Mouse (Mus musculus): ENCODE measurements at regions not wholly inside any gene's neighbourhood (a gene's known extent, or its start where the extent isn't known, plus 50 kb on each side); places are given as distances from the start of the nearest gene placed in this dataset.

DNA sequence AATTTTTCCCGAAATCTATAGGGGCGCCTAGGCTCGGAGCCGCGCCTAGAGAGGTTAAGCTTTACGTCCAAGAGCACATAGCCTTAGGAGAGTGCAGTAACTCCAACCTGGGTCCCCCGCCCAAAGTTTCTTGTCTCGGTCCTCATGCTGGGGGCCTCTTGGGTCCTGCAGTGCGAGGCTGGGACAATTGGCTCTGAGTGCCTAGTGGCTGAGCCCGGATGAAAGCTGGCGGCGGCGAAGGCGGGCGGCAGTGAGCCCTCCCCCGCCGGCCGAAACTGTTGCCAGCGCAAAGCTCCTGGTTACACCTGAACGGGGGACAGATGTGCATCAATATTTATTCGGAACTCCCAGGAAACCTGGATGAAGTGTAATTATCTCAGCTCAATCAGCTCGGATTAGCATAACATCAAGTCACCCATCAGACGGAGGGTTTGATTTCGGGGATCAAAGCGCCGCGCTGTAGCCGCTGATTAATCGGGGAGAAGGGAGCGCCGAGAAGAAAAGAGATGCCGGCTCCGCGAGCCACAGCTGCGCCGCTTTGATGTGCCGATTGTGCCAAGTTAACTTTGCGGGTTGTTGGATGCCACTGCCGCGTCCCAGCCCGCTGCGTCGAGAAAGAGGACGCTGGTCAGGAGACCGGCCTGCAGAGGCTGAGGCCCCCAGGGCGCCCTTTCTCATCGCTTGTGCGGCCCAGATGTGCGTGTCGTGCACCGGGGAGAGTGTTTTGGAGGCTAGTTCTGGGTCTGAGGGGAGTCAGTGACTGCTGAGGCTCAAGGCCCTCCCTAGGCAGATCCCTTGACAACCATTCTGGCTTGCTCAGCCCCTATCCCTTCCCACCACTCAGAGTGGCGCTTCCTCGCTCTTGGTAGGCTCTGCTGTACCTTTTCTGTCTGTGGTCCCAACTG lies 123.7 kb upstream of the 4931429L15Rik start:
- no peak for DNase-seq

DNA sequence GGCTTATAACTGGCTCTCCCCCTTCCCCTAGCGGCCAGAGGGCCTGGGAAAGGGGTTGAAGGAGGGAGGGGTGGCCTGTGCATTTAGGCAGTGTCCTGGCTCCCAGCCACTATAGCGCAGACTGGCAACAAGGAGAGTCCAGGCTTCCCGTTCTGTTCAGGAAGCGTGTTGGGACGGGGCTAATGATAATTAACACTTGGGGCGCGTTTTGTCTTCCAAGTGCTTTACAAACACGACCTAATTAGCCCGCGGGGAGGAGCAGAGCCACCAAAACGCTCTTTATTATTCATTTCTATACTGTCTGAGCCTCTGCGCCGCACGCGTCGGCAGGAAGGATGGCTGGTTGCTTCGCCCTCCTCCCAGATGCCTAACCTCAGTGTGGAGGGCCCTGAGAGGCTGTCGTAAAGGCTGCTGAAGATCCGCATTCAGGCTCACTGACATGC lies 123.0 kb upstream of the 4931429L15Rik start:
- no peak for DNase-seq

DNA sequence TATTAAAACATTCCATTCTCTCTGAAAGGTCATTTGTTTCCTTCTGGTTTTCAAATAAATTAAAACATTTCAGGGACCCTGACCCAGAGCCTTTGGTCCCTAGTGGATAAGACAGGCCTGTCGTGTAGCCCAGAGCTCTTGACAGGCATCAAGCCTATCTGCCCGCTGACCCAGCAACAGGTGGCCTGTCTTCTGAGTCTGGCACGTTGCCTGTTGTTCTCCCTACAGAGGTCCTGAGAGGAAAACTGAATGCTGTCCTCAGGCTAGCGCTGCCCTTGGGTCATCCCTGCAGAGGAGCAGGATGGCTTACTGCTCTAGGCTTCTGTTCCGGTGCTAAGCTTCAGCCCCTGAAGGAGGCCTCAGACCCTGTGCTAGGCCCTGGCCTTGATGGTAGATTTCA lies 120.4 kb upstream of the 4931429L15Rik start:
- DNase-seq = no peak

DNA sequence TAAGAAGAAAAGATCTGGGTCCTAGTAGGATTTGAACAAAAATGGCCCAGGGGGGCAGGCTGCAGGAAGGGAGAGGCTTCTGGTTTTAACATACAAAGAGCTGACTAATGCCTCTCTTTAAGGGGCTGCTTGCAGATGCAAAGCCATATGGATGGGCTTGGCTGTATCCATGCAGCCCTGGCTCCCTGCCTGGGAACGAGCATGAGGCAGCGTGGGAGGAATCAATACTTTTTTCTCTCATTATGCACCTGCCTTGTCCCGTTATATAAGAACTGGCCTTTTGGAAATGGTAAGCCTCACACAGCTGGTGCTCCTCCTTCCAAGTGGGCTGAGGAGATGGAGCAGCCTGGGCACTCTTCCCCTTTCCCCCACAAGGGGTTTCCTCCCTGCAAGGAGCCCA lies 114.9 kb upstream of the 4931429L15Rik start:
- no peak for DNase-seq

DNA sequence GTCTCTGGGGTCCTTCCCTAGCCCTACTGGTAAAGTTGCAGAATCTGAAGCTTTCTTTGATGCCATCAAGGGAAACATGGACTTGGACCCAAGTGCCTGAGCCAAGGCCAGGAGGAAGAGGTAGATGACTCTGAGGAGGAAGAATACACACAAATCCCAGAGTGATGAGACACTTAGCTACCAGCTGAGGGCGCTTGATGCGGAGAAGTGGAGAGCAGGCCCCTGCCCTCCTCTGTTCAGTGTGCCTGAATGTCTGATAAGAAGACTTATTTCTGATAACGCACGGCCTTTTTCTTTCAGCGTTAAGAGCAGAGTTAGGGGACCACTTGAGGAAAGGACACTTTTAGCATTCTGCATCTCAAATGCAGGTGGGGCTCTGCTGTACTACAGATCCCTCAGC lies 113.9 kb upstream of the 4931429L15Rik start:
- no peak for DNase-seq

DNA sequence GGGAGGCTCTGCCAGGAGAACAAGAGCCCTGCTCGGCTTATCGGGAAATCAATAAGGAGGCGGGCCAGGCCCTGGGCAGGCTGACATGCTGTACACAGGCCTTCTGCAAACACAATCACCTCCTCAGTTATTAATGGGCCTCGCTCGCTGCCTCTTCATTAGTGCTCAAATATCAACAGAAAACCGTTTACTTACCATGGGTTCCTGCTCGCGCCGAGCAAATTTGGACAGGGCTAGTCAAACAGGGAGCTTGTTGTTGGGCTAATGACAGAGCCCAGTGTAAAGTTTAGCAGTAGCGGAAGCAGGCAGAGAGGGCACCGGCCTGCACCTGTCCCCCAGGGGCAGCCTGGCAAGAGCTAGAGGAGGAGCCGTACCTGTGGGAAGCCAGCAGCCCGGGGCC lies 111.3 kb upstream of the 4931429L15Rik start:
- DNase-seq = no peak

DNA sequence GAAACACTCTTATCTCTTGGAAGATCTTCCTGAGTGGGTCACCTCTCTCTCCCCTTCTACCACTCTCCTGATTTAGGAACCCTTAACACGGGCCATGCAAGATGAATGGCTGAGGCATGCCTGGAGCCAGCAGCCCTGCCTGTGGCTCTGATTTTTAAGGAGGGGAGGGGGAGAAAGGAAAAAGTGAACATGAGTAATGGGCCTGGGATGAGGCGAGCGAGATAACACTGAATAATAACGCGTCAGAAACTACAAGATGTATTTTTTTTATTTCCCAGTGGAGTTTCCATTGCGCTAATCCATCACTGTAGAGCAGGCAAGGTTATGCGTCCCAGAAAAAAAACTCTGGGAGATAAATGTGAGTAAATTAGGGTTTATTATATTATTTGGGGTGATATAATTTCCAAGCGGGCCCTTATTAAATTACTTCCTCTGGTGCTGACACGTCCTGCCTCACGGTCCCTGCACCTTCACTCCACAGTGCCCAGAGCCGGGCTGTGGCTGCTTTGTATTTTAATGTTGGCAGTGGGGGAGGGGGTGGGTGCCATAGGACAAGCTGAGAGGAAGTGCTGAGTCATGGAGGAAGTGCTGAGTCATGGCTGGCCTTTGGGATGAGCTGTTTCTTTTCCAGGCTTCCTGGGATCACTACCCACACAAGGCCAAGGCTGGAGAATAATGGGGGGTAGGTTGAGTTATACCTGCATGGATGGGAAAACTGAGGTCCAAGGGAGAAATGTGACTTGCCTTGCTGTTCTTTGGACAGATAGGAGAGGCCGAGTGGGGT lies 103.6 kb upstream of the 4931429L15Rik start:
- DNase-seq = no peak

DNA sequence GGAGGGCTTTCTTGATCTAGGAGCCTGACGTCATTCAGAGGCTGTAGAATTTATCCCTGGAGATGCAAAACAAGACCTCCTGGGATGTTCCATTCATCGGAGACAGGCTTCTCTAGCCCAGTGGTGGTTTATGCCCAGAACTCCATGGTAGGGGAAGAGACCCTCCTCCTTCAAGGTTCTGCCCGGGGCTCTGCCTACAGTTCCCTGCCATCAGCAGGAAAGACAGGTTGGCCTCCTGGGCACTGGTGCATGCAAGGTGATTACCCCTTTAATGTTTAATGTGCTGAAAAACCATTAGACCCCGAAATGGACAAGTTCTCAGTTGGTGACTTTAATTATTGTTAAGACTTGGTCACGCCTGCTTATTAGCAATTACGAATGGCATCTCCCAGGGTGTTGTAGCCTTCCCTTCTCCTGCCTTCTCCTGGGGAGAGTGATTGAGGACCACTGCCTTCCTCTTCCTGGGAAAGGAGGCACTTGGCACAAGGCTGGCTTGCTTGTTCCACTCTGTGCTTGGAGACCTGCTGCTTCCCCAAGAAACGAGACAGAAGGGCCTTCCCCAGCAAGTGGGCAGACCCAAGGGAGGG lies 102.0 kb upstream of the 4931429L15Rik start:
- DNase-seq = no peak

DNA sequence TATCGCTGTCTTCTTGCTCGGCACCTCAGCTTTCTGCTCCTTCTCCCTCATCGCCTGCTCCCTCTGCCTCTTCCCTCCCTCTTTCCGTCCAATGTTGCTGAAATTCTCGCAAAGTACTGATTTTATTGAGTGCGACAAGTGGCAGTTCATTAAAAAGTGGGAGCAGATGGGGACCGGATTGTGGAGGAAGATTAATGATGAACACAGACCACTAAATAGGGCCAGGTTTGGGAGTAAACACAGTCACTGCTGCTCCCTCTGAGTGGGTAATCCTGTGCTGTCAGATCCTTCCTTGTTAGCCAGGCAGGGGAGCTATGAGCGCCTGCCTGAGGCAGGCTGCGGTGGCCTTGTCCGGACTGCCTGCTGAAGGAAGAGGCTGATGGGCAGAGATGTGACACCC lies 91.9 kb upstream of the 4931429L15Rik start:
- no peak for DNase-seq

DNA sequence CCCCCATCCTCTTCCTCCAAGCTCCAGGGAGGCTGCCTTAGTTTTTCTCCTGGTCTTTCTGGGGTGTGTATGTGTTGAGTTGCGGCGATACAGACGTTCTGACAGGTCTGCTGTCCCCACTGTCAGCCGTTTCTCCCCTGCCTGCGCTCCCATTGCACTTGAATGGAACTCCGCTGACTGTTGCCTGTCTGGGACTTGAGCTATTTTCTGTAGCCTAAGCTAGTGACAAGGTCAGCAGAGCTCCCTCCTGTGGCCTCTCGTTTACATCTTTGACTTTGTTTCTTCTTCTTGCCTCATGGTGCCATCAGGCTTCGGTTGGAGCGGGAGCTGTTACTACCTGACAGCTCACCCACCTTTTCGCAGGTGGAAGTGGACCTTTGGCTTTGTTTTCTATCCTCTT lies 89.0 kb upstream of the 4931429L15Rik start:
- DNase-seq = no peak

DNA sequence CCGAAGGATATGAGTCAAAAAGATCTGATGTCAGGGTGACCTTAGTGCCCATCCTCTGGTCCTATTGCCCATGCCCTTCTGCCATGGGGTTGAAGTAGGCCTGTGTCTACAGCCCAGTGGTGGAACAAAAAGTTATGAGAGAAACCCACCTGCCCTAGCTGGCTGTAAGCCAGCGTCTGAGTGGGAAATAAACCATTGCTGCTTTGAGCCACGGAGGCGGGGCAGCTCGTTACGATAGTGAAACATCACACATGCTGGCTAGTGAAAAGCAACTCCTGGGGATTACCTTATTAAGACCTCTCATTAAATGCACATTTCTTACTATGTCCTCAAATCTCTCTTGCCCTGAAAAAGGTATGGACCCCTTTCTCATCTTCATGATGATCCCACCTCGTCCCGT lies 86.8 kb upstream of the 4931429L15Rik start:
- no peak for DNase-seq

DNA sequence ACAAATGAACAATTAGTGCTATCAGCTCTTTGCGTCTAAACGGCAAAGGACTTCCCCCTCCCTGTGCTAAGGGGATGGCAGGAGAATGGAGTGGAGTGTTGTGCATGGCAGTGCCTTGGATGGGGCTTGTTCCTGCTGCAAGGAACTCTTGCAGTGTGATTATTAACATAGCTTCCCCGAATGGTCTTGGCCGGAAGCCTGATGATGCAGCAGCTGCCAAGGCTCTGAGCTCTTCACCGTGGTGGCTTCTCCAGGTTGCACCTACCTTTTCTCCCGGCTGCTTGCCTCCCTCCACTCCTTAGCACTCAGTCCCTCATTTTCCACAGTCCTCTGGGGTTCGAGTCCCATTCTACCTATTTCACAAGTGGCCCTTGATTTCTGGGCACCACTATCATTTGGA lies 76.8 kb upstream of the 4931429L15Rik start:
- no peak for DNase-seq

DNA sequence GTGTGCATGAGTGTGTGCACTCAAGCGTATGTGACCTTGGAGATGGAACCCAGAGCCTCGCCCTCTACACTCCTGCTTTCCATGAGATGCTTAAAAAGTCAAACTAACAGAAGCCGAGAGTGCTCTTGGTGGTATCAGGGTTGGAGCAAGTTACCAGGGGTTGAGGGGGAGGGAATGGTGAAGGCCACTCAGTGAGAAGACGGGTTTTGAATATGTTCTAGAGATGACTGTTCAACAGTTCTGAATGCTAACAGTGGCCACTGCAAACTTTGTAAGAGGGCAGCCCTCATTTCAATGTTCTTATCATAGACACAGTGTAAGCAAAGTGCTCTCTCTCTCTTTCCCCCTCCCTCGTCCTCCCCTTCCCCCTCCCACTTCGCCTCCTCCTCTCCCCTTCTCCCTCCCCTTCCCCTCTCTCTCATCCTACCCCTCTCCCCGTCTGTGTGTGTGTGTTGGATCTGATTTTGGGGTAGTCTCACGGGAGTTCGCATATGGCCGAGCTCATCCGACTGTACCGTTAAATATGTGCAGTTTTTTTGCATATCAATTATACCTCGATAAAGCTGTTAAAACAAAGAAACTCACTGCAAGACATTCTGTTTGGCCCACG lies 75.5 kb upstream of the 4931429L15Rik start:
- DNase-seq = no peak

DNA sequence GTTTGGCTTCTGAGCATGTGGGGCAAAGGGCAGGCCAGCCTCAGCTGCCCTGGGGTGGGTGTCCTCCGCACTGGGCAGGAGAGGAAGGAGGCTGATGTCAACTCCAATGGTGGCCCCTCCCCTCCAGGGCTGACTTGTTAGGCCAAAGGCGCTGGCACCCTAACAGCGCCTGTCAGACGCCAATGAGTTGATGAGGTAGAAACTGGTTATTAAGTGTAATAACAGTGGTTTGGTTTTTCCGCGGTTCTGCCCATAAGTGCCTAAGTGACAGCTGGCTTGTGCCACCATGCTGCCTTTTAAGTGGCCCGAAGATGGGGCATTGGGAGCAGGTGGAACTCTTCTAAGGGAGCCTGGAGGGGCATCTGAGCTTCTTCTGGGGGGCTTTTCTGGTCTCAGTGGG lies 74.5 kb upstream of the 4931429L15Rik start:
- DNase-seq = no peak

DNA sequence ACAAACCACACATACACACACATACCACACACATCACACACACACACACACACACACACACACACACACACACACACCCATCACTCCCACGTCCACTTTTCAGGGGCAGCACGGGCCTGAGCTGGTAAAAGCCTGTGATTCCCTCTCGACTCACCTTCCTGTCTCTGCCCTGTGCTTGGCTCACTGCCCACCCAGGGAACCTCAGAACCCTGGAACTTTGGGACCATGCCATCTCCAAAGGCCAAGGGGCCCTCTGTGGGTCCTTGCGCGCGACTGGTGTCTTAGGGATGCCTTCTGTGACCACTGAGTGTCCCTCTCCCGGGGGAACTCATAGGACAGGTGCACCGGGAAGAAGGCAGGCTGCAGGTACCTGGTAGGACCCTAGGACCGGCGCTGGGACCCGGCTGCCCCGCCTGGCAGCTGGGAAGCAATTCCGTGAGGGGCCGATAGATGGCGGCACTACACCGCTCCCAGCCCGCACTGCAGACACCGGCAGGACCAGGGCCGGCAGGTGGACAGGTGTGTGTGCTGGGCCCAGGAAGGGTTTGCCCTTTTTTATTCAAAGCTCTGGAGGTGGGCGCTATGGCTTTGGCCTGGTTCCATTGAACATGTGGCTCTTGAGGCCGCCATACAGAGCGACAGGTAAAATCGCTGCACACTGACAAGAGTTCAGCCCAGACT lies 73.0 kb upstream of the 4931429L15Rik start:
- peak; percentile 72 for DNase-seq

DNA sequence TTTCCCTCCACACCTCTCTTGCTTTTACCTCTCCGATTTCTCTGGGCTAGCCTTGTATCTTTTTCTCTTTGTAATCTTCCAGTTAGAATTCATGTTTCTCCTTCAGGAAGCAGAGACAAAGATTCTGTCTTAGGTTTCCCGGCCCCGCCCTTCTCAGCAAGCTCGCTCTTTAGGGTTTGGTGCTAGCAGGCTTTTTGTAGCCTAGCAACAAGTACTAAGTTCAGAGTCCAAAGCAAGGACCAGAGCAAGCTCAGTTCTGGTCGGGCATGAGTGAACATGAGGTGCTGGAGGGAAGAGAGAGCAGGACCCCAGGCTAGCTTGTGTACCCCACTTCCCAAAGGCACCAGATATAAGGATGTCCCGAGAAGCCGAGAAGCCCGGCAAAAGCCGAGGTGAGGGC lies 70.0 kb upstream of the 4931429L15Rik start:
- no peak for DNase-seq

DNA sequence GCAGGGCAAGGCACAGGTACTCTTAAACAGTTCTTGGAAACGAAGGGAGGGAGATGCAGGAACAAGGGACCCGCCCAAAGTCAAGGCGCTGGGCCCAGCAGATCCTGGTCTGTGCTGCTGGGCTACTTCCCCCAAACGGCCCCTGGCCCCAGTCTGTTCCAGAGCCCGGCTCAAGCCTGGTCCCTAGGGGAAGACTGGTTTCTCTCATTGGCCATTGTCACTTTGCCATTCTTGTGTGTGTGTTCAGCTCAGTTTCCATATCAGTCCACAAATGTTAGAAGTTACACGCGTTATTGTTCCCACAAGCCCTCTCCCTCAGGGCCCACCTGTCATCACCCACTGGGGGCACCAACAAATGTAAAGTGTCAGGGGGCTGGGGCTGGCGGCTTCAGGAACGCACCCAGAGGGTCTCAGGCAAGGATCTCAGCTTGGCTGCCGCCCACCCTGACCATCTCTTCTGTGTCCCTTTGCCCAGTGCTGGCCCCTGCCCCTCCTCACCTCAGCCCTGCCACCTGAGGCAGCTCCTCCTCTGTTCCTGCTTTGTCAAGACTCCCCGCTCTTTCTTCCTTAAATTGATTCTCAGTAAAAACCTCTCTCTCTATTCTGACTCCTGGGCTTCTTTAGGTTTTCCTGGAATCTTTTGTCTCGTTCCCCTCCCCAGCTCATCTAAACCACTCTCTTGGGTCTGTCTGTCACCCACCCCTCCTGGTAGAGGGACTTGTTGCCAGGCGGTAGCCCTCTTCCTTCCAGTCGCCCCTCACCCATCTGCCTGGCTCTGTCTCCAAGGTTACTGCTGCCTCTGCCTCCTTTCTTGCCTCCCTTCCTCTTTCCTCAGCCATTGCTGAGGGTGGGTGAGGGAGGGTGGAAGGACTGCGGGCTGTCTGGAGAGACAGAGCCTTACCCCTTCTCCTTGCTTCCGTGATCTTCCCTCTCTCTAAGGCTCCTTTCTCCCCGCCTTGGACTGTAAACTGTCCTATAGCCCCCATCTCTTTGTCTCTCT lies 69.2 kb upstream of the 4931429L15Rik start:
- no peak for DNase-seq

DNA sequence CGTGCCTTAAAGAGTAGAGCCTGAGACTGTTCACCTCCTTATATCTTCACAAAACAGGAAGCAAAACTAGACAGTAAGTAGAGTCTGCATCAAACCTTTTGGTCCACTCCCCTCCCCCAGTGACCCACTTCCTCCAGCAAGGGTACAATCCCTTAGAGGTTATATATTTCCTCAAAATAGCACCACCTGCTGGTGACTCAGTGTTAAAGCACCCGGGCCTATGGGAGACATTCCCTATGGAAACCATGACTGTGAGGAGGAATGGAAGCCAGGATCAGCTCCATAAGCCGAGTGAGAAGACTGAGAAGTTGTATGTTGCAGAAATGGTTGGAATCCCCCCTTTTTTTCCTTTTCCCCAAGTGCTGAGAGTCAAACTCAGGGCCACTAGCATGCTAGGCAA lies 66.5 kb upstream of the 4931429L15Rik start:
- DNase-seq = no peak

DNA sequence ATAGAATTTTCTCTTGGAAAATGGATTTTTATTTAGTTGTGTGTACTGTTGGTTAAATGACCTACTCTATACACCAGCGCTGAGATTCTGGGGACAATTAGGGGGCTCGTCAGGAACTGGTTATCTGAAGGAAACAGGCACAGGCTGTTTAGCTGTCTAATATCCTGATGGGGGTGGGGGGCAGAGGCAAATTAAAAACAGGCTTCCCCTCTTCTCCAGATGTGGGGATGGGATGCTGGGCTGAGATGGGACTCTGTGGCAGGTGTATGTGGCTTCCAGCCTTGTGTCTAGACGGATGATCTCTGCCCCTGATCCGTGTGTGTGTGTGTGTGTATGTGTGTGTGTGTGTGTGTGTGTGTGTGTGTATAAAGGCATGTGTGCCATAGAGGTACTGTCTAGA lies 61.6 kb upstream of the 4931429L15Rik start:
- DNase-seq = no peak

DNA sequence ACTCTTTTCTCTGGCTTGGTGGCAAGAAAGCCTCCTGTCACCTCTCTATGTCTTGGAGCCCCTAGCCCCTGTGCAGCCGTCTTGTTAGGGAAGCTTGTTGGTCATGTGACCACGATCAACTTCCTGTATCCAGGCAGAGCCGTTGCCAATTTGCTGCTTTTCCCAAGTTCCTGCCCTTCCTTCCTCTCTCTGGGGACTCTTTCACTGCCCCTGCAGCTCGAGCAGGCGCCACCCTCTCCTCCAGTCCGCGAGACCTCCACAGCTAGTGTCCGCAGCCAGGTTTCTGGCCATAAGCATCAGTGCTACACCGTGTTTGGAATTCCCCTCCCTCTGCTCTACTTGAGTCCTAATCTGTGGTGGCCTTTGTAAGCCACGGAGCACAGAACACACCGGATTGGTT lies 59.7 kb upstream of the 4931429L15Rik start:
- DNase-seq = peak; percentile 16

DNA sequence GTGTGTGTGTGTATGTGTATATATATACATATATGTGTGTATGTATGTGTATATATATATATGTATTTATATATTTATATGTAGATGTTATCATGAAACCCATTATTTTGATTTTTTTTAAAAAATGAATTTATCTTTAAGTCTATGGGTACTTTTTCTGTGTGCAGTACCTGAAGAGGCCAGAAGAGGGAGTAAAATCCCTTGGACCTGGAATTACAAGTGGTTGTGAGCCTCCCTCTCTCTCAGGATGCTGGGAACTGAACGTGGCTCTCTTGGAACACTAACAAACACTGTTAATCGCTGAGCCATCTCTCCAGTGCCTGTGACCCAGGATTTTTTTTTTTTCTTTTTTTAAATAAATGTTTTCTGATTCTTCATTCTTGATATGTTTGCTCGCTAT lies 58.6 kb upstream of the 4931429L15Rik start:
- DNase-seq = no peak

All from heart, postnatal 4 days (tissue).